Comparison of ENCODE assay signal across 8 mouse cellular contexts in genomic region chr5:143050273-143050672, GRCm38 (mm10).
DNase-seq lines count a peak whose midpoint lies in the region; ATAC-seq and TF ChIP-seq lines count a peak whose summit lies in the region.

No protein-coding gene starts in this region.

- TF ChIP-seq CTCF in intestine, postnatal 0 days (IDR thresholded peaks at IDR 0.05; ENCODE audit: low read depth), result no peak
- no peak for TF ChIP-seq CTCF in bone marrow, adult 2 months (IDR thresholded peaks at IDR 0.05; ENCODE audit: control insufficient read depth, insufficient read depth, low read length)

- peak overlapping the region; percentile 57 for H3K27ac ChIP-seq in intestine, embryonic 14.5 days (ENCODE audit: low read depth)
- H3K27ac ChIP-seq in intestine, postnatal 0 days (ENCODE audit: low read depth, low read length), result no peak overlapping the region
- H3K27ac ChIP-seq in bone marrow, adult 2 months (ENCODE audit: control insufficient read depth, insufficient read depth, low read depth, low read length, poor library complexity), result peak overlapping the region; percentile 38; the same call in 1 of the 2 replicates
- H3K27ac ChIP-seq in heart, embryonic 16.5 days (ENCODE audit: low read length), result peak overlapping the region; percentile 72
- H3K27ac ChIP-seq in midbrain, embryonic 15.5 days, result peak overlapping the region; percentile 72

- no peak overlapping the region for H3K9ac ChIP-seq in intestine, embryonic 14.5 days (ENCODE audit: low read length)
- no peak overlapping the region for H3K9ac ChIP-seq in intestine, postnatal 0 days (ENCODE audit: low read depth, low read length)
- H3K9ac ChIP-seq in heart, embryonic 16.5 days (ENCODE audit: low read length), result peak overlapping the region; percentile 24
- H3K9ac ChIP-seq in midbrain, embryonic 15.5 days, result no peak overlapping the region

- no peak for TF ChIP-seq POLR2A in bone marrow, adult 2 months (IDR thresholded peaks at IDR 0.05; ENCODE audit: borderline replicate concordance, control insufficient read depth, low read depth, low read length)

- ATAC-seq in intestine, embryonic 14.5 days (replicated peaks; ENCODE audit: low FRiP score, low TSS enrichment, low read depth), result no peak
- no peak for ATAC-seq in intestine, postnatal 0 days
- ATAC-seq in heart, embryonic 16.5 days (replicated peaks; ENCODE audit: extremely low read depth, insufficient read depth, low FRiP score), result no peak
- no peak for ATAC-seq in midbrain, embryonic 15.5 days (replicated peaks)

- 67% methylated on average over 5 of the region's 5 CpGs for WGBS in intestine, embryonic 14.5 days
- WGBS in intestine, postnatal 0 days, result 64% methylated on average over 5 of the region's 5 CpGs
- WGBS in bone marrow, adult 2 months, result 43% methylated on average over 5 of the region's 5 CpGs
- WGBS in heart, embryonic 16.5 days, result 66% methylated on average over 5 of the region's 5 CpGs
- 52% methylated on average over 5 of the region's 5 CpGs for WGBS in midbrain, embryonic 15.5 days

- peaks cover 18% of the 10 kb centered on the region for H3K36me3 ChIP-seq in intestine, embryonic 14.5 days (ENCODE audit: control insufficient read depth, insufficient read depth, low read length)
- 0 out of 2 replicates have a peak, but pooled peaks cover 9% of the 10 kb centered on the region for H3K36me3 ChIP-seq in intestine, postnatal 0 days (ENCODE audit: control insufficient read depth, insufficient read depth)
- 0 out of 2 replicates have a peak, but pooled peaks cover 2% of the 10 kb centered on the region for H3K36me3 ChIP-seq in heart, embryonic 16.5 days (ENCODE audit: control insufficient read depth, insufficient read depth)
- no peaks in the 10 kb centered on the region for H3K36me3 ChIP-seq in midbrain, embryonic 15.5 days (replicated peaks)

- peaks cover 26% of the 10 kb centered on the region for H3K4me1 ChIP-seq in intestine, embryonic 14.5 days (replicated peaks; ENCODE audit: control insufficient read depth, insufficient read depth, low read length)
- H3K4me1 ChIP-seq in intestine, postnatal 0 days (replicated peaks; ENCODE audit: control insufficient read depth, insufficient read depth, low read length), result peaks cover 8% of the 10 kb centered on the region; the same call in 1 of the 2 replicates
- H3K4me1 ChIP-seq in bone marrow, adult 2 months (ENCODE audit: control insufficient read depth, insufficient read depth, low read length), result peaks cover 18% of the 10 kb centered on the region
- peaks cover 57% of the 10 kb centered on the region for H3K4me1 ChIP-seq in heart, embryonic 16.5 days (ENCODE audit: control insufficient read depth, insufficient read depth, low read length)
- peaks cover 56% of the 10 kb centered on the region for H3K4me1 ChIP-seq in midbrain, embryonic 15.5 days

- H3K9me3 ChIP-seq in intestine, embryonic 14.5 days (ENCODE audit: control insufficient read depth, low read length), result no peaks in the 10 kb centered on the region
- no peaks in the 10 kb centered on the region for H3K9me3 ChIP-seq in intestine, postnatal 0 days (ENCODE audit: control insufficient read depth)
- H3K9me3 ChIP-seq in heart, embryonic 16.5 days (replicated peaks; ENCODE audit: control insufficient read depth, low read length), result no peaks in the 10 kb centered on the region
- no peaks in the 10 kb centered on the region for H3K9me3 ChIP-seq in midbrain, embryonic 15.5 days

- DNase-seq in intestine, embryonic 14.5 days (ENCODE audit: low spot score), result no peak
- no peak for DNase-seq in cerebellum, postnatal 25 days
- no peak for DNase-seq in embryo, embryonic 9.5 days (ENCODE audit: extremely low spot score)
- no peak for DNase-seq in frontal cortex, postnatal 10 days (ENCODE audit: low spot score in 2 of 2)

- H3K4me3 ChIP-seq in intestine, embryonic 14.5 days (ENCODE audit: low read depth, low read length), result no peak overlapping the region
- H3K4me3 ChIP-seq in intestine, postnatal 0 days (ENCODE audit: low read depth, low read length), result no peak overlapping the region
- H3K4me3 ChIP-seq in bone marrow, adult 2 months (replicated peaks; ENCODE audit: control insufficient read depth, low read depth, low read length), result no peak overlapping the region
- H3K4me3 ChIP-seq in heart, embryonic 16.5 days (ENCODE audit: low read length), result no peak overlapping the region
- H3K4me3 ChIP-seq in midbrain, embryonic 15.5 days, result no peak overlapping the region

- H3K27me3 ChIP-seq in intestine, embryonic 14.5 days (replicated peaks; ENCODE audit: control insufficient read depth, insufficient read depth, low read length), result no peaks in the 10 kb centered on the region
- no peaks in the 10 kb centered on the region for H3K27me3 ChIP-seq in intestine, postnatal 0 days (replicated peaks; ENCODE audit: control insufficient read depth, insufficient read depth, low read length)
- H3K27me3 ChIP-seq in heart, embryonic 16.5 days (ENCODE audit: control insufficient read depth, insufficient read depth, low read length), result no peaks in the 10 kb centered on the region
- H3K27me3 ChIP-seq in midbrain, embryonic 15.5 days (replicated peaks), result no peaks in the 10 kb centered on the region

- H3K4me2 ChIP-seq in intestine, embryonic 14.5 days (ENCODE audit: low read length), result no peak overlapping the region
- H3K4me2 ChIP-seq in intestine, postnatal 0 days (replicated peaks; ENCODE audit: low read depth), result no peak overlapping the region
- peak overlapping the region; percentile 22; the same call in 1 of the 2 replicates for H3K4me2 ChIP-seq in heart, embryonic 16.5 days (ENCODE audit: low read depth, low read length)
- H3K4me2 ChIP-seq in midbrain, embryonic 15.5 days, result no peak overlapping the region
